Mouse (Mus musculus): ENCODE data around the gene Cpt1c.

GRCm38 (mm10) chr7:45008411-45008810, 33.8 kb upstream of the Cpt1c start:
- TF ChIP-seq CTCF (IDR thresholded peaks at IDR 0.05; ENCODE audit: borderline replicate concordance, control insufficient read depth, extremely low read depth, insufficient read depth, low read length, poor library complexity) = no peak
- TF ChIP-seq POLR2A (IDR thresholded peaks at IDR 0.05; ENCODE audit: control insufficient read depth, extremely low read depth, insufficient read depth, low read length, poor library complexity) = no peak
